Mouse (Mus musculus) embryonic fibroblast, embryonic 13.5 days (primary cell): Measurements from ENCODE around the gene Ephb4. TPM values are rescaled to one million over a fixed set of nuclear protein-coding genes. Genes with fewer than 3 reads are reported as not detected.

Source experiments
- H3K27ac ChIP-seq: 2 replicates; pipeline ENCODE4 v1.5.1; 2012; ENCODE audit warnings: low read length, control low read depth, inconsistent platforms; ENCODE audit not compliant: insufficient read depth
- H3K4me1 ChIP-seq: 2 replicates; pipeline ENCODE4 v1.6.1; 2011; ENCODE audit warnings: low read length; ENCODE audit not compliant: control insufficient read depth, insufficient read depth
- H3K4me3 ChIP-seq: 2 replicates; pipeline ENCODE4 v1.5.1; 2011; ENCODE audit warnings: mild to moderate bottlenecking, control low read depth, low read length; ENCODE audit not compliant: insufficient read depth
- CTCF ChIP-seq: IDR thresholded peaks from 2 replicates; pipeline ENCODE4 v1.5.1; 2011; ENCODE audit warnings: mild to moderate bottlenecking, control low read depth, low read length, moderate library complexity, borderline replicate concordance; ENCODE audit not compliant: insufficient read depth
- POLR2A ChIP-seq: IDR thresholded peaks from 2 replicates; pipeline ENCODE4 v1.6.1; 2011; ENCODE audit warnings: low read depth, mild to moderate bottlenecking, control low read depth, low read length, moderate library complexity
- polyA plus RNA-seq: library from polyadenylated mRNA; stranded (reverse); fragments of >200 nt; gene quantifications from 2 replicates; pipeline ENCODE4 v1.2.4, GENCODE M21; 2011; ENCODE audit warnings: low read depth; ENCODE audit not compliant: missing spikeins, insufficient read length

Gene Ephb4
- polyA plus RNA-seq, 1 experiment, result 43.4 TPM

- Histone ChIP-seq H3K4me1 (0 out of 2 replicates have a peak, but pooled peaks cover 3% of the 10 kb centered on the region), H3K4me3 (no peak overlapping the region), H3K27ac (no peak overlapping the region)
- TF ChIP-seq CTCF, result no peak
- TF ChIP-seq POLR2A, result no peak
These were observed 69.2 kb downstream of the Ephb4 start for GRCm38 (mm10) chr5:137419105-137419504.

- Histone ChIP-seq H3K4me3 (no peak overlapping the region), H3K4me1 (0 out of 2 replicates have a peak, but pooled peaks cover 3% of the 10 kb centered on the region), H3K27ac (no peak overlapping the region)
- TF ChIP-seq POLR2A (no peak), CTCF (no peak)
These were observed 69.9 kb downstream of the Ephb4 start for GRCm38 (mm10) chr5:137419841-137420240.

DNA sequence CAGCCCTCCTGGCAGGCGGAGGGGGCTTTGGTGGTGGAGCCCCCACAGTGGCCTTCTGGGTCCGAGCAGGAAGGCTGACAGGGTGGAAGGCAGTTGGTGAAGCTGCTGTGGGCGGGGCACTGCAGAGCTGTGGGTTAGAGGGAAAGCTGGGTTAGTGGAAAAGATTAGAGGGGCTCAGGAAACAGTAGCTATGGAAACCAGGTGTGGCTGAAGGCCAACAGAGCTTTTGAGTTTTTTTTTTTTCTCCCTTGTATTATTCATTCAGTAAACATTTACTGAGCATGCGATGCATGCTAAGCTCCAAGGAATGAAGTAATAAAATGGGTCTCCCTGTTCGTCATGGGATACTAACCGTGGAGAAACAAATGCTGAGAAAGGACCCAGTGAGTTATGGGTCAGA, 75.7 kb downstream of the Ephb4 start:
- TF ChIP-seq CTCF, result no peak
- no peak for TF ChIP-seq POLR2A
- Histone ChIP-seq H3K27ac (no peak overlapping the region), H3K4me3 (no peak overlapping the region), H3K4me1 (peaks cover 11% of the 10 kb centered on the region)

Other genes with a start within 250 kb of the Ephb4 start
- gene Trim56, start 233.9 kb upstream of the Ephb4 start, polyA plus RNA-seq, result 20.2 and 23.4 TPM in 2 replicates
- gene Muc3, start 200.8 kb upstream of the Ephb4 start, polyA plus RNA-seq, result not detected in 2 replicates
- not detected in 2 replicates for gene Muc3a, start 137.7 kb upstream of the Ephb4 start, polyA plus RNA-seq
- 0.33 and 0.73 TPM in 2 replicates for gene Ache, start 62.6 kb upstream of the Ephb4 start, polyA plus RNA-seq
- gene Ufsp1, start 55.5 kb upstream of the Ephb4 start, polyA plus RNA-seq, result 4.4 and 7.7 TPM in 2 replicates
- gene Srrt, start 42.4 kb upstream of the Ephb4 start, polyA plus RNA-seq, result 93.6 and 108 TPM in 2 replicates
- gene Trip6, start 35.7 kb upstream of the Ephb4 start, polyA plus RNA-seq, result 32.5 and 42.9 TPM in 2 replicates
- gene Slc12a9, start 16.5 kb upstream of the Ephb4 start, polyA plus RNA-seq, result 7.2 and 7.7 TPM in 2 replicates
- gene Zan, start 127.0 kb downstream of the Ephb4 start, polyA plus RNA-seq, result 0.19 and 0.37 TPM in 2 replicates
- 14.6 and 16.8 TPM in 2 replicates for gene Pop7, start 152.4 kb downstream of the Ephb4 start, polyA plus RNA-seq
- 12.1 and 17.7 TPM in 2 replicates for gene Gigyf1, start 168.4 kb downstream of the Ephb4 start, polyA plus RNA-seq
- gene Epo, start 183.1 kb downstream of the Ephb4 start, polyA plus RNA-seq, result not detected in 2 replicates
- gene Gnb2, start 183.4 kb downstream of the Ephb4 start, polyA plus RNA-seq, result 358 and 390 TPM in 2 replicates
- gene Actl6b, start 203.4 kb downstream of the Ephb4 start, polyA plus RNA-seq, result not detected in 2 replicates
- gene Tfr2, start 219.7 kb downstream of the Ephb4 start, polyA plus RNA-seq, result 0.67 and 0.68 TPM in 2 replicates